Mouse (Mus musculus) limb, embryonic 11.5 days (tissue): ENCODE measurements around the gene Rnd1. TPM values are rescaled to one million over a fixed set of nuclear protein-coding genes. Genes with fewer than 3 reads are reported as not detected.

Experiments
- ATAC-seq: fragments of 200-750 bp; cut with Nextera tagmentation; 2 replicates; pipeline ENCODE4 v1.8.0; 2017; ENCODE audit warnings: low read depth; ENCODE audit not compliant: insufficient number of reproducible peaks, low FRiP score, low TSS enrichment
- DNase-seq: peaks from one replicate; pipeline ENCODE4 v3.0.0-alpha.2; 2015; ENCODE audit warnings: low spot score
- H3K27ac ChIP-seq: fragments of 300-500 bp; sonication (generic); replicated peaks from 2 replicates; pipeline ENCODE4 v1.5.1; 2014; ENCODE audit warnings: low read depth, mild to moderate bottlenecking, low read length
- H3K27me3 ChIP-seq: fragments of 300-500 bp; sonication (generic); 2 replicates; pipeline ENCODE4 v1.6.1; 2014; ENCODE audit warnings: mild to moderate bottlenecking, low read length, mixed read lengths; ENCODE audit not compliant: control insufficient read depth, insufficient read depth
- H3K36me3 ChIP-seq: fragments of 300-500 bp; sonication (generic); 2 replicates; pipeline ENCODE4 v1.6.1; 2014; ENCODE audit warnings: mild to moderate bottlenecking, low read length, moderate library complexity, mixed read lengths; ENCODE audit not compliant: control insufficient read depth, insufficient read depth
- H3K4me1 ChIP-seq: fragments of 300-500 bp; sonication (generic); 2 replicates; pipeline ENCODE4 v1.6.1; 2014; ENCODE audit warnings: low read length, mixed read lengths; ENCODE audit not compliant: control insufficient read depth, insufficient read depth
- H3K4me2 ChIP-seq: fragments of 300-500 bp; sonication (generic); 2 replicates; pipeline ENCODE4 v1.6.1; 2014; ENCODE audit warnings: low read depth, mild to moderate bottlenecking, moderate library complexity; ENCODE audit not compliant: severe bottlenecking
- H3K4me3 ChIP-seq: fragments of 300-500 bp; sonication (generic); 2 replicates; pipeline ENCODE4 v1.5.1; 2014; ENCODE audit warnings: low read depth, low read length
- H3K9ac ChIP-seq: fragments of 300-500 bp; sonication (generic); 2 replicates; pipeline ENCODE4 v1.6.1; 2014; ENCODE audit warnings: mild to moderate bottlenecking, low read length
- H3K9me3 ChIP-seq: fragments of 300-500 bp; sonication (generic); 2 replicates; pipeline ENCODE4 v1.6.1; 2016; ENCODE audit warnings: low read length; ENCODE audit not compliant: control insufficient read depth
- WGBS: fragments of 180-500 bp; shearing (Covaris S2); extraction: QIAGEN DNeasy Blood & Tissue Kit; methylation state at CpG from one replicate; pipeline ENCODE4 v1.1.7; 2014; 5-methylcytosine and 5-hydroxymethylcytosine counted together
- polyA plus RNA-seq: library from polyadenylated mRNA; unstranded; fragments of >200 nt; fragmentation: Nextera tagmentation; extraction: Ambion mirVana; gene quantifications from 2 replicates; pipeline ENCODE4 v1.2.1, GENCODE M21; 2014

Rnd1 gene
- polyA plus RNA-seq = 0.29 and 0.37 TPM in 2 replicates

GRCm38 (mm10) chr15:98676940-98677728 lies at the start of gene Rnd1:
Rnd1 (minus strand) TSS chr15:98677461.
- Histone ChIP-seq H3K4me3 (peak within 1 kb of the TSS; percentile 33), H3K27me3 (peaks cover 36% of the 10 kb centered on the region), H3K4me1 (peaks cover 6% of the 10 kb centered on the region), H3K9me3 (no peaks in the 10 kb centered on the region), H3K36me3 (no peaks in the 10 kb centered on the region), H3K27ac (no peak within 1 kb of the TSS), H3K9ac (0 out of 2 replicates have a peak within 1 kb of the TSS, but pooled peaks have one; percentile 4), H3K4me2 (peak within 1 kb of the TSS; percentile 71)
- ATAC-seq (peak; percentile 95), DNase-seq (peak; percentile 80)
- WGBS = 1% methylated on average over 37 of the region's 37 CpGs

GRCm38 (mm10) chr15:98726746-98727145 lies 49.5 kb upstream of the Rnd1 start:
- Histone ChIP-seq H3K4me2 (peak overlapping the region; percentile 95), H3K27ac (no peak overlapping the region), H3K27me3 (no peaks in the 10 kb centered on the region), H3K36me3 (no peaks in the 10 kb centered on the region), H3K9me3 (no peaks in the 10 kb centered on the region), H3K9ac (no peak overlapping the region; the same call in 1 of the 2 replicates), H3K4me3 (peak overlapping the region; percentile 49), H3K4me1 (peaks cover 30% of the 10 kb centered on the region)
- ATAC-seq = no peak
- 41% methylated on average over 7 of the region's 7 CpGs for WGBS
- DNase-seq = no peak

- Histone ChIP-seq H3K4me1 (peaks cover 30% of the 10 kb centered on the region), H3K4me3 (no peak overlapping the region)
- WGBS = 81% methylated on average over 4 of the region's 4 CpGs
Observed at GRCm38 (mm10) chr15:98726079-98726478, 48.8 kb upstream of the Rnd1 start.

GRCm38 (mm10) chr15:98724441-98724840 lies 47.2 kb upstream of the Rnd1 start:
- no peaks in the 10 kb centered on the region for H3K36me3 ChIP-seq
- ATAC-seq = no peak
- peaks cover 29% of the 10 kb centered on the region for H3K4me1 ChIP-seq
- H3K27me3 ChIP-seq = no peaks in the 10 kb centered on the region
- no peak overlapping the region for H3K4me3 ChIP-seq
- H3K27ac ChIP-seq = no peak overlapping the region
- H3K9ac ChIP-seq = no peak overlapping the region
- no peak for DNase-seq
- H3K4me2 ChIP-seq = no peak overlapping the region; the same call in 1 of the 2 replicates
- WGBS = 30% methylated on average over 19 of the region's 19 CpGs
- H3K9me3 ChIP-seq = no peaks in the 10 kb centered on the region

More at GRCm38 (mm10) chr15:98726079-98726478, 48.8 kb upstream of the Rnd1 start:
- H3K36me3 ChIP-seq = no peaks in the 10 kb centered on the region
- ATAC-seq = no peak
- DNase-seq = no peak
- no peaks in the 10 kb centered on the region for H3K9me3 ChIP-seq
- H3K27me3 ChIP-seq = no peaks in the 10 kb centered on the region
- H3K4me2 ChIP-seq = no peak overlapping the region
- H3K9ac ChIP-seq = no peak overlapping the region
- H3K27ac ChIP-seq = no peak overlapping the region

- WGBS = 66% methylated on average over 14 of the region's 14 CpGs
- ATAC-seq (no peak), DNase-seq (no peak)
- no peak overlapping the region for H3K9ac ChIP-seq
- no peak overlapping the region for H3K27ac ChIP-seq
- H3K27me3 ChIP-seq = no peaks in the 10 kb centered on the region
- no peak overlapping the region for H3K4me3 ChIP-seq
- H3K36me3 ChIP-seq = no peaks in the 10 kb centered on the region
- no peaks in the 10 kb centered on the region for H3K9me3 ChIP-seq
- H3K4me1 ChIP-seq = peaks cover 16% of the 10 kb centered on the region
- no peak overlapping the region for H3K4me2 ChIP-seq
Observed at GRCm38 (mm10) chr15:98722854-98723253, 45.6 kb upstream of the Rnd1 start.

GRCm38 (mm10) chr15:98722191-98722590 lies 44.9 kb upstream of the Rnd1 start:
- DNase-seq (no peak), ATAC-seq (no peak)
- Histone ChIP-seq H3K4me2 (no peak overlapping the region), H3K27me3 (no peaks in the 10 kb centered on the region), H3K9ac (no peak overlapping the region), H3K36me3 (no peaks in the 10 kb centered on the region), H3K4me1 (peaks cover 16% of the 10 kb centered on the region), H3K9me3 (no peaks in the 10 kb centered on the region), H3K4me3 (no peak overlapping the region), H3K27ac (no peak overlapping the region)
- WGBS = 77% methylated on average over 8 of the region's 8 CpGs

- Histone ChIP-seq H3K9ac (no peak overlapping the region), H3K9me3 (no peaks in the 10 kb centered on the region), H3K4me2 (no peak overlapping the region), H3K27ac (no peak overlapping the region), H3K27me3 (no peaks in the 10 kb centered on the region), H3K4me3 (no peak overlapping the region), H3K4me1 (no peaks in the 10 kb centered on the region), H3K36me3 (no peaks in the 10 kb centered on the region)
- ATAC-seq = no peak
- WGBS = 57% methylated on average over 16 of the region's 16 CpGs
- DNase-seq = no peak
Observed at GRCm38 (mm10) chr15:98717301-98717700, 40.0 kb upstream of the Rnd1 start.

- Histone ChIP-seq H3K4me3 (no peak overlapping the region), H3K27me3 (no peaks in the 10 kb centered on the region), H3K9me3 (no peaks in the 10 kb centered on the region), H3K4me2 (no peak overlapping the region), H3K4me1 (no peaks in the 10 kb centered on the region), H3K36me3 (no peaks in the 10 kb centered on the region), H3K27ac (no peak overlapping the region), H3K9ac (no peak overlapping the region)
- WGBS = 81% methylated on average over 5 of the region's 5 CpGs
- ATAC-seq (no peak), DNase-seq (no peak)
Observed at GRCm38 (mm10) chr15:98714230-98714652, 37.0 kb upstream of the Rnd1 start.
